Mouse (Mus musculus): ENCODE data around the gene Grap2. TPM values are rescaled to one million over a fixed set of nuclear protein-coding genes. Genes with fewer than 3 reads are reported as not detected.

Grap2 gene
- 0.41 and 1.1 TPM in 2 replicates for polyA plus RNA-seq (2015; fragmentation: Nextera tagmentation; extraction: Ambion mirVana)

GRCm38 (mm10) chr15:80572291-80572690 is at the start of gene Grap2:
TSS of gene Grap2 (plus strand) at chr15:80572594.

GRCm38 (mm10) chr15:80565106-80565665 is 7.2 kb upstream of the Grap2 start, which contains the start of gene Enthd1:
TSS of gene Enthd1 (minus strand) at chr15:80565156.

GRCm38 (mm10) chr15:80671295-80672252 is 99.2 kb downstream of the Grap2 start, which contains the start of gene Fam83f:
TSS of gene Fam83f (plus strand) at chr15:80671847.

Small RNA genes within 50 kb of the gene (microRNA-seq; reads per million reads assigned to microRNA genes)
- not detected for gene Mir6957

Other genes starting within 250 kb of the Grap2 start
- gene Enthd1, start 7.4 kb upstream of the Grap2 start, polyA plus RNA-seq (2015; fragmentation: Nextera tagmentation; extraction: Ambion mirVana) = not detected in 2 replicates
- 0.38 and 0.62 TPM in 2 replicates for gene Fam83f, start 99.3 kb downstream of the Grap2 start, polyA plus RNA-seq (2015; fragmentation: Nextera tagmentation; extraction: Ambion mirVana)
- 21.3 and 23.4 TPM in 2 replicates for gene Tnrc6b, start 138.7 kb downstream of the Grap2 start, polyA plus RNA-seq (2015; fragmentation: Nextera tagmentation; extraction: Ambion mirVana)

Measured in neural tube, postnatal 0 days (tissue).